Mouse (Mus musculus): ENCODE results near the gene Arfgef3.
"Not testable (repeated sequence)": the region's sequence is repeated elsewhere in the genome, so short reads cannot be mapped to it uniquely, and the experiment has no call there.

Gene Arfgef3

DNA sequence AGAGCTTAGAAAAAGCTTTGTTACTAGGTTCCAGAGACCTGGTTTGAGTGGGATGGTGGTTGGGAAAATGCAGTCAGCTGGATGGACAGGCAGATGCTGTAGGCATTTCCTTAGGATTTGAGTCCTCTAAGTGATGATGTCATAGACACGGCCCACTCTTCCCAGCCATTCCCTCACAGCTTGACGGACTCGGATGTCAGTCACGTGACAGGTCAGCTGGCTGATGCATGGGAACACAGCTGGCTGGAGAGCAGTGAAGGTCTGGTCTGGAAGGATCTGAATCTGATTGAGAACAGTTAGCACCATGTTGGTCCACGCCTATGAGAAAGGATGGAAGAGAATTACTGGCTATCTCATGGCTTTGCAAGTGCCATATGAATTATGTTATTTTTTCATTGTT, 154.3 kb downstream of the Arfgef3 start:
- DNase-seq (ENCODE audit: low spot score in 2 of 2) = no peak

DNA sequence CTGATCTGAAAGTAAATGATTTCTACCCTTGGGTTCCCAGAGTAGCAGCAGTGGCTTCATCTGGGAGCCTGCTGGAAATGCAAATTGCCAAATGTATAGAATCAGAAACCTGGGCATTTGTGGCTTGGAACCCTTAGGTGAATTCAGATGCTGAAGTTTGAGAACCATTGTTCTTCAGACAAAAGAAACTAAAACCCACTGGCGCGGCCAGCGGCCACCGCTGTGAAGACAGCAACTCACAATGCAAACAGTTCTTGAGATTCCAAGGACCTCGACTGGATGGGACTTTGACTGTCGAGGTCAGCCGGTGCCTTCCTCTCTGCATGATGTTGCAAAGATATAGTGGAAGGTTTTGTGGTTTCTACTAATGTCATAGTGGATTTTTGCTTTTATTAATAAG, 159.6 kb downstream of the Arfgef3 start:
- DNase-seq (ENCODE audit: low spot score in 2 of 2) = no peak

GRCm38 (mm10) chr10:18572581-18572980, 171.2 kb downstream of the Arfgef3 start:
- no peak for DNase-seq (ENCODE audit: low spot score in 2 of 2)

DNA sequence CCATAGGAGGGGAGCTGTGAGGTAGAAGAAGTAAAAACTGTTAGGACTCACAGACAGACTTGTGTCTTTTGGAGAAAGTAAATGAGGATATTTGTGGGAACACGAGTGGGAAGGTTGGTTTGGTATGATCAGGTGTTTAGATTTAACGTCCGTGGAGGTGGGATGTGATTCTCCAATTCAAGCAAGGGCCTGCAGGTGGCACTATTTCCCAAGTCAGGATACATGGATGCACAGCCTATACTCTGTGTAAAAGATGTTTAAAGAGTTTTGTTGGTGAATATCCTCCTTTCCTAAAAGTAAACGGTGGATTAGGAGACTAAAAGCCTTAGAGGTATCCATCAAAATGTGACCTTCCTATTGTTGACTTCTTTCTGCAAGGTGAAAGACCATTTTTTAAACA, 180.8 kb downstream of the Arfgef3 start:
- DNase-seq (ENCODE audit: low spot score in 2 of 2) = peak in 1 of 2 experiments; percentile 60

- DNase-seq (ENCODE audit: low spot score in 2 of 2) = no peak
Measured at GRCm38 (mm10) chr10:18561445-18561844, 182.3 kb downstream of the Arfgef3 start.

GRCm38 (mm10) chr10:18559076-18559475, 184.7 kb downstream of the Arfgef3 start:
- not testable (repeated sequence) for DNase-seq (ENCODE audit: low spot score in 2 of 2)

GRCm38 (mm10) chr10:18549321-18550216, 194.2 kb downstream of the Arfgef3 start:
- no peak for DNase-seq (ENCODE audit: low spot score in 2 of 2)

- DNase-seq (ENCODE audit: low spot score in 2 of 2) = no peak
Measured at GRCm38 (mm10) chr10:18547381-18547780, 196.4 kb downstream of the Arfgef3 start.

GRCm38 (mm10) chr10:18545813-18546235, 197.9 kb downstream of the Arfgef3 start, which contains the start of gene Hebp2:
TSS of gene Hebp2 (minus strand) at chr10:18546076.
- peak in 1 of 2 experiments; percentile 46 for DNase-seq (ENCODE audit: low spot score in 2 of 2)

DNA sequence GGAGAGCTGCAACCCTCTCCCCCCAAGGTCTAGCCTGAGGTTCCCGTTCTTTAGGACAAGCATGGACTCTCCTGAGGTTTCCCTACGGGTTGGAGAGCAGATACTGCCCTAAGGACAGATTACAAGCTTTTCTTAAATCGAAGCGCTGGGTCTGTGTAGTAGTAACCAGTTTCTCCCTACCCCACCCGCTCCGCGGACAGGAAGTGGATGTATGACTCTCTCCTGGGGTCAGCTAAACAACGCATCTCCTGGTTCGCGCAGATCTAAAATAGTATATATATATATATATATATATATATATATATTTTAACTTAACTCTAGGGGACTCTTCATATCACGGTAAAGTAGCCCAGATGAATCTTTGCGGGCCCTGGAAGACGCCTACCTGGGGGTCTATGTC, 198.4 kb downstream of the Arfgef3 start:
- no peak for DNase-seq (ENCODE audit: low spot score in 2 of 2)

DNA sequence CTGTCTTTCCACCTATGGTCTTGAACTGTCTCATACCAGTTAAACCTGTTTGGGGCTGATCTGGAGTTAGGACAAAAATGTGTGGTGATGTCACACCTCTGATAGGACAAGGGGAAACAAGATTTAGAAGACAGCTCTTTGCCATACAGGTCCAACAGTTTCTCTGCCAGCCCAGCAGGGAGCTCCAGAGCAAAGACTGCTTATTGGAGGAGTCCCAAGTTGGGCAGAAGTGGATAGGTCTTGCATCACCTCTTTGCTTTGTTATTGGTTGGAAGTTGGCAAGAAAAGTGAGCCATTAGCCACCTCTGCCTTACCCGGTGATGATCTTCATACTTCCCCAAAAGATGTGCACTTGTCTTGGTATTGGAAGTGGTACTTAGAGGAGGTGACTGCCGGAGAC, 206.9 kb downstream of the Arfgef3 start:
- DNase-seq (ENCODE audit: low spot score in 2 of 2) = no peak

DNA sequence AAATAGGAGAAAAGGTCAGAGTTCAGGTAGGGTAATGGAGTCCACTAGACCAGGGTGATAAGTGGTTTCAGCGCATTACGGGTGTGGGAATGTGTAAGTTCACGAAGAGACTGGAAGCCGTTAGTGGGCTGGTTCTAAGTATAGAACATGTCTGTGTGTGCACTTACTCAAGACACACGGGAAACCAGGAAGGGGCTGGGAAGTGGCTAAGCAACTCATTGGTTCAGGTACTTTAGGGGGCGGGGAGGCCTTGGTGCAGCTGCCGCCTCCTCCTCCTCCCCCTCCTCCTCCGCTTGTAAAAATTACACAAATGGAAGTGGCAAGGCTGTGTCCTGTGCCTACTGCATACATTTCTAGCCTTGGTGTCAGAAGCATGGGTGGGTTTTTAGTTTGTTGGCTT, 211.5 kb downstream of the Arfgef3 start:
- no peak for DNase-seq (ENCODE audit: low spot score in 2 of 2)

Data from frontal cortex, postnatal 14 days (tissue).